Mouse (Mus musculus): ENCODE measurements around the gene Ift57.

DNA sequence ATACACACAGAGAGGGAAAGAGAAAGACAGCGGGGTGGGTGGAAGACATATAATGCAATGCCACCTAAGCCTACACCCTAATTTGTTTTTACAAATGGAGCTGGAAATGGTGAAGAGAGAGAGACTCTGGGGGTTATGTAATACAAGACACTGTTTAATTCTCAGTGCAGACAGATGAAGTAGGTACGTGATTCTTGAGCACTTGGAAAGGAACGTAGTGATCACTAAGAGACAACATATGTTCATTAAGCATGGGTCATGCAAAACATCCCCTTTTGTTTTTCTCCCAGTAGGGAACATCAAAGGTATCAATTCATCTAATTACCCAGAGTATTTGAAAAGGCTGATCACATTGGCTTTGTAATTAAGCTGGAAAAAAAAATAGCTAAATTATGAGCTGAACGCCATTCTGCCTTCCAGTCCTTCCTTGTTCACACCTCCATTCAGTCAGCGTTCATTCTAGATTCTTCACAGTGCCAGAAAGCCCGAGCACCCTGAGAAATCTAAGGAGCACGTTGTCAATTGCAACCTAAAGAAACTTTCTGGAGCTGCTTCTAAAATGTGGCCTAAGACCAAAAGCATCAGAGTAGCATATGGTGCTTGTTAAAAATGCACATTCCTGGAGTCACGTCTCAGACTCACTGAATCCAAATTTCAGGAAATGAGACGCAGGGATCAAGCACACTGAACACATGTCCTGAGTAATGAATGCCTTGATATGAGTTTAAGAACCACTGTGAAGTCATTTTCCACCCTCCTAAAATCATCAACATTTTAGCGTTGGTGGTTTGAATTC is 114.0 kb downstream of the Ift57 start:
- TF ChIP-seq MYOG (IDR thresholded peaks at IDR 0.05; ENCODE audit: control insufficient read depth in 1 of 3, insufficient read depth in 1 of 3, insufficient read length in 2 of 3, low read depth in 2 of 3) (no peak), E2F4 (IDR thresholded peaks at IDR 0.05; ENCODE audit: insufficient read depth) (no peak), POLR2A (IDR thresholded peaks at IDR 0.05; ENCODE audit: insufficient read length, low read depth) (no peak)

Data from myocyte (in vitro differentiated cells).